Mouse (Mus musculus) lung, embryonic 14.5 days (tissue): ENCODE data around the gene Anp32b. TPM values are rescaled to one million over a fixed set of nuclear protein-coding genes. Genes with fewer than 3 reads are reported as not detected.
A peak's percentile ranks its signal among the peaks of the same experiment; 100 is the strongest.

Source experiments
- ATAC-seq: fragments of 200-750 bp; cut with Nextera tagmentation; 2 replicates; pipeline ENCODE4 v1.8.0; 2017; ENCODE audit warnings: mild to moderate bottlenecking, moderate TSS enrichment, moderate library complexity; ENCODE audit not compliant: insufficient read depth
- DNase-seq: peaks from one replicate; pipeline ENCODE4 v3.0.0-alpha.2; 2015
- H3K27ac ChIP-seq: fragments of 300-500 bp; sonication (generic); 2 replicates; pipeline ENCODE4 v1.5.1; 2014; ENCODE audit warnings: low read depth, mild to moderate bottlenecking, moderate library complexity
- H3K27me3 ChIP-seq: fragments of 300-500 bp; sonication (generic); 2 replicates; pipeline ENCODE4 v1.6.1; 2014; ENCODE audit warnings: low read length, control low read depth; ENCODE audit not compliant: insufficient read depth
- H3K36me3 ChIP-seq: fragments of 300-500 bp; sonication (generic); 2 replicates; pipeline ENCODE4 v1.6.1; 2014; ENCODE audit warnings: control low read depth; ENCODE audit not compliant: insufficient read depth
- H3K4me1 ChIP-seq: fragments of 300-500 bp; sonication (generic); 2 replicates; pipeline ENCODE4 v1.6.1; 2014; ENCODE audit warnings: antibody characterized with exemption, control low read depth; ENCODE audit not compliant: insufficient read depth
- H3K4me2 ChIP-seq: fragments of 300-500 bp; sonication (generic); 2 replicates; pipeline ENCODE4 v1.6.1; 2014; ENCODE audit warnings: mild to moderate bottlenecking
- H3K4me3 ChIP-seq: fragments of 300-500 bp; sonication (generic); 2 replicates; pipeline ENCODE4 v1.5.1; 2014; ENCODE audit warnings: low read depth, low read length
- H3K9ac ChIP-seq: fragments of 300-500 bp; sonication (generic); 2 replicates; pipeline ENCODE4 v1.6.1; 2014
- H3K9me3 ChIP-seq: fragments of 300-500 bp; sonication (generic); 2 replicates; pipeline ENCODE4 v1.6.1; 2016; ENCODE audit warnings: low read depth, low read length, control low read depth
- CTCF ChIP-seq: IDR thresholded peaks from 2 replicates; pipeline ENCODE4 v1.5.1; 2016; ENCODE audit warnings: antibody characterized with exemption, low read depth
- WGBS: fragments of 180-500 bp; shearing (Covaris S2); extraction: QIAGEN DNeasy Blood & Tissue Kit; methylation state at CpG from one replicate; pipeline ENCODE4 v1.1.7; 2014; 5-methylcytosine and 5-hydroxymethylcytosine counted together
- polyA plus RNA-seq: library from polyadenylated mRNA; unstranded; fragments of >200 nt; fragmentation: Nextera tagmentation; extraction: Ambion mirVana; gene quantifications from 2 replicates; pipeline ENCODE4 v1.2.1, GENCODE M21; 2014

The Anp32b gene
- polyA plus RNA-seq, 1 experiment from 2014 or later = 330 TPM

DNA sequence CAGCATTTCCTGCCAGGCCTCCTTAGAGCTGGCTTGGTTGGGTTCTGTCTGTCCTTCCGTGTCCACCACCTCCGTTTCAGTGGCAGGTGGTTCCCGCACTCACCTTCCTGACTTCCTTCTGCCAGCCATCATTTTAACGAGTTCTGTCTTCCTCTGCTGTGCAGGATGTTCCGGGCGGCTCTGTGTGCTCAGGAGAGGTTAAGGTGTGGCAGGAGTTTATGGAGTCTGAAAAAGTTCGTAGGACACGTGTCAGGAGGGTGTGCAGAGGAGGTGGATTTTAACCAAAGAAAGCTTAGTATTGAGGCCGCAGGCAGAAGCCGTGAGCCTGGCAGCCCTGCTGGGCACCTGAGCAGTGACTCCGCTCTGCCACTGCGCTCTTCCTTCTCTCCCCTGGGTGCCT, 44.8 kb downstream of the Anp32b start:
- Histone ChIP-seq H3K4me2 (no peak overlapping the region), H3K27ac (no peak overlapping the region), H3K4me3 (no peak overlapping the region), H3K9me3 (no peaks in the 10 kb centered on the region), H3K36me3 (peaks cover 55% of the 10 kb centered on the region), H3K9ac (no peak overlapping the region), H3K27me3 (no peaks in the 10 kb centered on the region), H3K4me1 (no peaks in the 10 kb centered on the region)
- WGBS = 83% methylated on average over 12 of the region's 12 CpGs
- DNase-seq (no peak), ATAC-seq (no peak)
- no peak for TF ChIP-seq CTCF

DNA sequence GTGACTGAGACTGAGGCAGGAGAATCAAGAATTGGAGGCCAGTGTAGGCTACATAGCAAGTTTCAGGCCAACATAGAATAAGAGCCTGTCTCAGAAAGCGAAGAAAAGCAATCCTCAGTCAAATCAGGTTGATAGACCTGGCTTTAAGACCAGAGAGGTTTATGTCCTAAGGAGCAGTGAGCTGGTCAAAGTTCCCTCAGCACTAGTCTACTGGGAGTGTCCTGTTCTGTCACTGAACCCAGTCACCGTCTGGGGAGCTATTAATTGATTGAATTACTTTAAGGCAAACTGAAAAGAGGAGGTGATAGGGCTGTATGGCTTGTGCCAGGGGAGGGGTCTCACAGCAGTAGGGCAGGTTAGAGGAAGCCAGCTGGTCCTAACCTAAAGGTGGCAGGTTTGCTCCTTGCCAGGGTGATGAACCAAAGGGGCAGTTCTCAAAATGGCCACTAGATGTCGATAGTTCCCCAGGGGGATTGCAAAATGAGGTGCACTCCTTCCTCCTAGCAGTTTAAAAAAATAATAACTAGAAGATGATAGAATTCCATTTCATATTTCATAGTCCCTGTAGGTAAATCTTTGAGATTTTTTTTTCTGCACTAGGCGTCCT, 46.7 kb downstream of the Anp32b start:
- peak; percentile 98 for TF ChIP-seq CTCF
- H3K9me3 ChIP-seq = no peaks in the 10 kb centered on the region
- no peaks in the 10 kb centered on the region for H3K4me1 ChIP-seq
- no peak overlapping the region for H3K4me2 ChIP-seq
- no peak overlapping the region for H3K27ac ChIP-seq
- H3K27me3 ChIP-seq = no peaks in the 10 kb centered on the region
- 45% methylated on average over 4 of the region's 4 CpGs for WGBS
- H3K9ac ChIP-seq = no peak overlapping the region
- peaks cover 72% of the 10 kb centered on the region for H3K36me3 ChIP-seq
- DNase-seq (peak; percentile 85), ATAC-seq (0 out of 2 replicates have a peak, but pooled peaks have one; percentile 18)
- H3K4me3 ChIP-seq = no peak overlapping the region

- no peak overlapping the region for H3K27ac ChIP-seq
- no peaks in the 10 kb centered on the region for H3K9me3 ChIP-seq
- no peak for ATAC-seq
- no peaks in the 10 kb centered on the region for H3K4me1 ChIP-seq
- no peak for DNase-seq
- no peak overlapping the region for H3K9ac ChIP-seq
- H3K4me3 ChIP-seq = no peak overlapping the region
- 67% methylated on average over 3 of the region's 3 CpGs for WGBS
- TF ChIP-seq CTCF = no peak
- H3K27me3 ChIP-seq = no peaks in the 10 kb centered on the region
- peaks cover 70% of the 10 kb centered on the region for H3K36me3 ChIP-seq
- H3K4me2 ChIP-seq = no peak overlapping the region
Measured at GRCm38 (mm10) chr4:46498511-46498910, 47.8 kb downstream of the Anp32b start.

- DNase-seq = peak; percentile 76
- H3K27ac ChIP-seq = no peak overlapping the region
- no peak overlapping the region for H3K4me2 ChIP-seq
- H3K4me3 ChIP-seq = no peak overlapping the region
- WGBS = 19% methylated on average over 4 of the region's 4 CpGs
- peaks cover 70% of the 10 kb centered on the region for H3K36me3 ChIP-seq
- H3K9ac ChIP-seq = no peak overlapping the region
- no peaks in the 10 kb centered on the region for H3K27me3 ChIP-seq
- TF ChIP-seq CTCF = peak; percentile 86
- H3K9me3 ChIP-seq = no peaks in the 10 kb centered on the region
- no peaks in the 10 kb centered on the region for H3K4me1 ChIP-seq
- ATAC-seq = no peak
Measured at GRCm38 (mm10) chr4:46498976-46499375, 48.3 kb downstream of the Anp32b start.

GRCm38 (mm10) chr4:46502606-46503502, 52.2 kb downstream of the Anp32b start:
- Histone ChIP-seq H3K27ac (no peak overlapping the region), H3K36me3 (peaks cover 51% of the 10 kb centered on the region), H3K4me3 (no peak overlapping the region), H3K4me1 (no peaks in the 10 kb centered on the region), H3K27me3 (peaks cover 16% of the 10 kb centered on the region), H3K4me2 (no peak overlapping the region), H3K9me3 (no peaks in the 10 kb centered on the region), H3K9ac (no peak overlapping the region)
- no peak for DNase-seq
- no peak for ATAC-seq
- TF ChIP-seq CTCF = no peak
- 64% methylated on average over 16 of the region's 16 CpGs for WGBS

DNA sequence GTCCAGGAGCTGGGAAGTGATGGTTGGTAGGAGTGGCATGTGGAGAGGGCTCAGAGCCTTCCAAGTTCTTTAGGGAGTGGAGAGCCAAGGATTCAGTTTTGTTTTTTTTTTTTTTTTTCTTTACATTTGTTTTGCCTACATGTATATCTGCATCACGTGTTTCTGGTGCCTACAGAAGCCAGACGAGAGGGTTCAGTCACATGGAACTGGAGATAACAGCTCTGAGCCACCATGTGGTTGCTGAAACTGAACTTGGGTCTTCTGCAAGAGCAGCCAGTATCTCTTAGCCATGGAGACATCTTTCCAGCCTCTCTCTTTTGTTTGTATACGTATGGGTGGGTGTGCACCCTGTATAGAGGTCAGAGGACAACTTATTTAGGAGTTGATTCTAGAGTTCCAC, 53.2 kb downstream of the Anp32b start:
- 69% methylated on average over 3 of the region's 3 CpGs for WGBS
- Histone ChIP-seq H3K9ac (no peak overlapping the region), H3K9me3 (no peaks in the 10 kb centered on the region), H3K36me3 (peaks cover 51% of the 10 kb centered on the region), H3K27ac (no peak overlapping the region), H3K4me2 (no peak overlapping the region), H3K4me3 (no peak overlapping the region), H3K4me1 (no peaks in the 10 kb centered on the region), H3K27me3 (peaks cover 16% of the 10 kb centered on the region)
- no peak for ATAC-seq
- DNase-seq = no peak
- no peak for TF ChIP-seq CTCF

DNA sequence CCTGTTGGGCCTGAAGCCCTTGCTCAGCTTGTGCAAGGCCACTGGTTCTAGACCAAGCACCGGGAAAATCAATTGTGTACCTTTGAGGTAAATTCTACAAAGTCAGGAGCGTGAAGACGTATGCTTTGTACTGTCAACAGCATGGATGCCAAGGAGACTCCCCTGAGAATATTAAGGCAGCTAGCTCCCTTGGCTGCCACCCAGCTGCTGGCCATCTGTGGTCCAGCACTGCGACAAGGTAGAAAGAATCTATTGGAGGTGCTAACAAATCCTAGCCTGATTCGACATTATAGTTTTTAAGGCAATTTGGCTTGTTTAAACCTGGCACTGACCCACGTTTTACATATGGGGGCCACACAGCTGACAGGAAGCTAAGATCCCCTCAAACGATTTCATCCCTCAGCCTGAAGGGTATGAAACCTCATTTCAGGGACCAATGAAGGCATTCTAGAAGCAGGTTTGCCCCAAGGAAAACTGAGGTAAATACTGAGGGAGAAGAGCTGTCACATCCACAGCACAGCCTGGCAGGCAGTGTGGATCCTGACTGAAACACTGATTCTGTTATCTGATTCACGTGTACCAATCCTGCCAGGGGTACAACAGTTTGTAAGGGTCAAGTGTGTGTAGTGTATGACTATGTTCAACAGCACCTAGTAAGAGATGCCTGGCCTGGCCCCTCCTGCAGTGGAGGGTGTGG, 54.8 kb downstream of the Anp32b start:
- H3K4me2 ChIP-seq = no peak overlapping the region
- H3K4me1 ChIP-seq = no peaks in the 10 kb centered on the region
- TF ChIP-seq CTCF = no peak
- DNase-seq = no peak
- 62% methylated on average over 8 of the region's 8 CpGs for WGBS
- H3K4me3 ChIP-seq = no peak overlapping the region
- H3K9me3 ChIP-seq = no peaks in the 10 kb centered on the region
- no peak overlapping the region for H3K27ac ChIP-seq
- peaks cover 16% of the 10 kb centered on the region for H3K27me3 ChIP-seq
- no peak for ATAC-seq
- peaks cover 35% of the 10 kb centered on the region for H3K36me3 ChIP-seq
- no peak overlapping the region for H3K9ac ChIP-seq
